Mouse (Mus musculus): Measurements from ENCODE around the gene Cul5. TPM values are rescaled to one million over a fixed set of nuclear protein-coding genes. Genes with fewer than 3 reads are reported as not detected.

Cul5 gene
- polyA plus RNA-seq, 1 experiment from 2014 or later, result 28.3 TPM

GRCm38 (mm10) chr9:53601541-53601940 is 68.3 kb downstream of the Cul5 start:
- DNase-seq (ENCODE audit: low spot score) (no peak), ATAC-seq (replicated peaks; ENCODE audit: low FRiP score) (no peak)
- H3K9me3 ChIP-seq (ENCODE audit: control insufficient read depth, low read length), result no peaks in the 10 kb centered on the region
- H3K27ac ChIP-seq (ENCODE audit: low read depth, low read length), result no peak overlapping the region; the same call in 1 of the 2 replicates
- no peaks in the 10 kb centered on the region for H3K27me3 ChIP-seq (replicated peaks; ENCODE audit: control insufficient read depth, insufficient read depth, low read length)
- H3K4me3 ChIP-seq (ENCODE audit: low read depth, low read length), result no peak overlapping the region
- no peaks in the 10 kb centered on the region for H3K36me3 ChIP-seq (ENCODE audit: control insufficient read depth, insufficient read depth, low read length)
- 88% methylated on average over 2 of the region's 2 CpGs for WGBS
- H3K4me2 ChIP-seq, result no peak overlapping the region
- H3K4me1 ChIP-seq (replicated peaks; ENCODE audit: control insufficient read depth, insufficient read depth, low read length), result peaks cover 9% of the 10 kb centered on the region
- H3K9ac ChIP-seq (ENCODE audit: low read depth, low read length), result no peak overlapping the region

GRCm38 (mm10) chr9:53598631-53599030 is 71.2 kb downstream of the Cul5 start:
- no peak for ATAC-seq (replicated peaks; ENCODE audit: low FRiP score)

GRCm38 (mm10) chr9:53596971-53597600 is 72.7 kb downstream of the Cul5 start:
- Histone ChIP-seq H3K27me3 (replicated peaks; ENCODE audit: control insufficient read depth, insufficient read depth, low read length) (no peaks in the 10 kb centered on the region), H3K9me3 (ENCODE audit: control insufficient read depth, low read length) (no peaks in the 10 kb centered on the region), H3K4me2 (no peak overlapping the region), H3K9ac (ENCODE audit: low read depth, low read length) (no peak overlapping the region), H3K36me3 (ENCODE audit: control insufficient read depth, insufficient read depth, low read length) (0 out of 2 replicates have a peak, but pooled peaks cover 4% of the 10 kb centered on the region), H3K27ac (ENCODE audit: low read depth, low read length) (no peak overlapping the region), H3K4me3 (ENCODE audit: low read depth, low read length) (no peak overlapping the region), H3K4me1 (replicated peaks; ENCODE audit: control insufficient read depth, insufficient read depth, low read length) (no peaks in the 10 kb centered on the region)
- DNase-seq (ENCODE audit: low spot score) (no peak), ATAC-seq (replicated peaks; ENCODE audit: low FRiP score) (no peak)
- 80% methylated on average over 4 of the region's 4 CpGs for WGBS

More at GRCm38 (mm10) chr9:53598631-53599030, 71.2 kb downstream of the Cul5 start:
- no peak overlapping the region for H3K4me2 ChIP-seq
- peaks cover 7% of the 10 kb centered on the region for H3K4me1 ChIP-seq (replicated peaks; ENCODE audit: control insufficient read depth, insufficient read depth, low read length)
- no peaks in the 10 kb centered on the region for H3K9me3 ChIP-seq (ENCODE audit: control insufficient read depth, low read length)
- H3K36me3 ChIP-seq (ENCODE audit: control insufficient read depth, insufficient read depth, low read length), result 0 out of 2 replicates have a peak, but pooled peaks cover under 1% of the 10 kb centered on the region
- H3K27ac ChIP-seq (ENCODE audit: low read depth, low read length), result no peak overlapping the region
- WGBS, result 85% methylated on average over 6 of the region's 6 CpGs
- no peak overlapping the region for H3K9ac ChIP-seq (ENCODE audit: low read depth, low read length)
- DNase-seq (ENCODE audit: low spot score), result no peak
- H3K4me3 ChIP-seq (ENCODE audit: low read depth, low read length), result no peak overlapping the region
- no peaks in the 10 kb centered on the region for H3K27me3 ChIP-seq (replicated peaks; ENCODE audit: control insufficient read depth, insufficient read depth, low read length)

GRCm38 (mm10) chr9:53594764-53595163 is 75.0 kb downstream of the Cul5 start:
- peak; percentile 60; the same call in 1 of the 2 replicates for ATAC-seq (replicated peaks; ENCODE audit: low FRiP score)

GRCm38 (mm10) chr9:53581870-53582269 is 87.9 kb downstream of the Cul5 start:
- H3K9ac ChIP-seq (ENCODE audit: low read depth, low read length), result no peak overlapping the region
- DNase-seq (ENCODE audit: low spot score) (no peak), ATAC-seq (replicated peaks; ENCODE audit: low FRiP score) (no peak)
- no peaks in the 10 kb centered on the region for H3K27me3 ChIP-seq (replicated peaks; ENCODE audit: control insufficient read depth, insufficient read depth, low read length)
- no peak overlapping the region for H3K4me3 ChIP-seq (ENCODE audit: low read depth, low read length)
- H3K9me3 ChIP-seq (ENCODE audit: control insufficient read depth, low read length), result no peaks in the 10 kb centered on the region
- H3K36me3 ChIP-seq (ENCODE audit: control insufficient read depth, insufficient read depth, low read length), result peaks cover 22% of the 10 kb centered on the region
- WGBS, result 87% methylated on average over 4 of the region's 4 CpGs
- no peaks in the 10 kb centered on the region for H3K4me1 ChIP-seq (replicated peaks; ENCODE audit: control insufficient read depth, insufficient read depth, low read length)
- H3K4me2 ChIP-seq, result no peak overlapping the region
- no peak overlapping the region for H3K27ac ChIP-seq (ENCODE audit: low read depth, low read length)

More at GRCm38 (mm10) chr9:53594764-53595163, 75.0 kb downstream of the Cul5 start:
- H3K9me3 ChIP-seq (ENCODE audit: control insufficient read depth, low read length), result no peaks in the 10 kb centered on the region
- no peak overlapping the region for H3K27ac ChIP-seq (ENCODE audit: low read depth, low read length)
- DNase-seq (ENCODE audit: low spot score), result peak; percentile 50
- no peak overlapping the region for H3K4me3 ChIP-seq (ENCODE audit: low read depth, low read length)
- no peaks in the 10 kb centered on the region for H3K4me1 ChIP-seq (replicated peaks; ENCODE audit: control insufficient read depth, insufficient read depth, low read length)
- 8% methylated on average over 3 of the region's 3 CpGs for WGBS
- no peak overlapping the region for H3K4me2 ChIP-seq
- H3K9ac ChIP-seq (ENCODE audit: low read depth, low read length), result no peak overlapping the region
- 0 out of 2 replicates have a peak, but pooled peaks cover 7% of the 10 kb centered on the region for H3K36me3 ChIP-seq (ENCODE audit: control insufficient read depth, insufficient read depth, low read length)
- no peaks in the 10 kb centered on the region for H3K27me3 ChIP-seq (replicated peaks; ENCODE audit: control insufficient read depth, insufficient read depth, low read length)

- no peaks in the 10 kb centered on the region for H3K4me1 ChIP-seq (replicated peaks; ENCODE audit: control insufficient read depth, insufficient read depth, low read length)
- DNase-seq (ENCODE audit: low spot score) (no peak), ATAC-seq (replicated peaks; ENCODE audit: low FRiP score) (no peak)
- no peak overlapping the region for H3K9ac ChIP-seq (ENCODE audit: low read depth, low read length)
- no peaks in the 10 kb centered on the region for H3K27me3 ChIP-seq (replicated peaks; ENCODE audit: control insufficient read depth, insufficient read depth, low read length)
- peaks cover 21% of the 10 kb centered on the region for H3K36me3 ChIP-seq (ENCODE audit: control insufficient read depth, insufficient read depth, low read length)
- H3K27ac ChIP-seq (ENCODE audit: low read depth, low read length), result no peak overlapping the region
- H3K9me3 ChIP-seq (ENCODE audit: control insufficient read depth, low read length), result no peaks in the 10 kb centered on the region
- no peak overlapping the region for H3K4me3 ChIP-seq (ENCODE audit: low read depth, low read length)
- 90% methylated on average over 5 of the region's 5 CpGs for WGBS
- H3K4me2 ChIP-seq, result no peak overlapping the region
Measured at GRCm38 (mm10) chr9:53575721-53576120, 94.1 kb downstream of the Cul5 start.

- H3K9me3 ChIP-seq (ENCODE audit: control insufficient read depth, low read length), result no peaks in the 10 kb centered on the region
- DNase-seq (ENCODE audit: low spot score), result no peak
- H3K9ac ChIP-seq (ENCODE audit: low read depth, low read length), result no peak overlapping the region
- H3K27me3 ChIP-seq (replicated peaks; ENCODE audit: control insufficient read depth, insufficient read depth, low read length), result no peaks in the 10 kb centered on the region
- WGBS, result 89% methylated on average over 7 of the region's 7 CpGs
- peaks cover 25% of the 10 kb centered on the region for H3K36me3 ChIP-seq (ENCODE audit: control insufficient read depth, insufficient read depth, low read length)
- H3K4me3 ChIP-seq (ENCODE audit: low read depth, low read length), result no peak overlapping the region
- no peak overlapping the region for H3K4me2 ChIP-seq
- ATAC-seq (replicated peaks; ENCODE audit: low FRiP score), result no peak
- no peaks in the 10 kb centered on the region for H3K4me1 ChIP-seq (replicated peaks; ENCODE audit: control insufficient read depth, insufficient read depth, low read length)
- H3K27ac ChIP-seq (ENCODE audit: low read depth, low read length), result no peak overlapping the region
Measured at GRCm38 (mm10) chr9:53572516-53573307, 97.1 kb downstream of the Cul5 start.

GRCm38 (mm10) chr9:53570662-53571061 is 99.2 kb downstream of the Cul5 start:
- Histone ChIP-seq H3K4me1 (replicated peaks; ENCODE audit: control insufficient read depth, insufficient read depth, low read length) (no peaks in the 10 kb centered on the region), H3K27me3 (replicated peaks; ENCODE audit: control insufficient read depth, insufficient read depth, low read length) (no peaks in the 10 kb centered on the region), H3K4me2 (no peak overlapping the region), H3K9ac (ENCODE audit: low read depth, low read length) (no peak overlapping the region), H3K4me3 (ENCODE audit: low read depth, low read length) (no peak overlapping the region), H3K27ac (ENCODE audit: low read depth, low read length) (no peak overlapping the region), H3K9me3 (ENCODE audit: control insufficient read depth, low read length) (no peaks in the 10 kb centered on the region), H3K36me3 (ENCODE audit: control insufficient read depth, insufficient read depth, low read length) (peaks cover 28% of the 10 kb centered on the region)
- no peak for ATAC-seq (replicated peaks; ENCODE audit: low FRiP score)
- DNase-seq (ENCODE audit: low spot score), result no peak
- WGBS, result 89% methylated on average over 6 of the region's 6 CpGs
